Comparison of ENCODE assay signal across 8 mouse cellular contexts in the genomic region with DNA sequence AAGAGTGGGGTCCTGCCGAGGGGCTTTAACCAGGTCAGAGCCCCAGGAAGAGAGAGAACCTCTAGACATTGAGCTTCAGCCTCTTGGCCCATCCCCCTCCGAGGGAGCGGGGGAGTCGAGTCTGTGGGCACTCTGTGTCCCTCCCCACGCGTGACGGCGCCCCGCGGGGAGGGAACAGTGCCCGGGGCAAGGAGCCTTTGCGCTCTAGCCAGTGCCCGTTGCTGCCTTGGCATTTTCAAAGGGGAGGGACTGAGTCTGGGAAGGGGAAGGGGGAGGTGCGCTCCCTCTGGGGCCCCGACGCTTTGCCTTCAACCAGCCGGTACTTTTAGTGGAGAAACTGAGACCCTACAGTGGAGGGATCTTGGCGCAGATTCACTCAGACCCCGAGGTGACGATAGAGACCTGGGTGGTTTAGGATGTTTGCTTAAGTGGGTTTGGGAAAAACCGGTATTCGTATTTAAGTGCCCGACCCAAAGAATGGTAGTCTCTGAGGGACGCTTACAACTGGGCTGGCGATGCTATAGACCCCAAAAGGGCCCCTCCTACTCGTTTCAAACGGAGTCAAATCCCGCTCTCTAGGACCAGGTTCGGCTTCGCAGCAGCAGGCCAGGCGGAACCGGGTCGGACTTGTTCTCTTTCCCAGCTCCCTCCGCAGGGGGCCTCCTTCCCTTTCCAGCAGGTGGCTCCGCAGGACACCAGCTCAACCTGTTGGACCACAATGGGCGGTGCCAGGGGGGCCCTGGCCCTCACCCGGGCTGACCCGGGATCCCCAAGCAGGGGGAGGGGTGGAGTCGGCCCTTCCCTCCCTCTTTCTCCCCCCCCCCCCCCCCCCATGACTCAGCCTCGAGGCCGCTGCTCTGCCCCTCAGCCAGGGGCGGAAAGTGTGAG. TPM values are rescaled to one million over a fixed set of nuclear protein-coding genes. Genes with fewer than 3 reads are reported as not detected.
A peak's percentile ranks its signal among the peaks of the same experiment; 100 is the strongest.
DNase-seq lines count a peak whose midpoint lies in the region; ATAC-seq and TF ChIP-seq lines count a peak whose summit lies in the region.

Gene Zbtb7b, minus strand, starts transcription at position 771 of the 888 bp plus-strand sequence.

- no peaks in the 10 kb centered on the region for H3K9me3 ChIP-seq in G1E (replicated peaks)
- no peaks in the 10 kb centered on the region for H3K9me3 ChIP-seq in forebrain, embryonic 12.5 days
- H3K9me3 ChIP-seq in heart, postnatal 0 days (replicated peaks; ENCODE audit: control insufficient read depth, low read length): no peaks in the 10 kb centered on the region
- no peaks in the 10 kb centered on the region for H3K9me3 ChIP-seq in lung, embryonic 14.5 days (ENCODE audit: low read depth, low read length)
- H3K9me3 ChIP-seq in neural tube, embryonic 15.5 days (replicated peaks): no peaks in the 10 kb centered on the region

- H3K4me1 ChIP-seq in G1E (ENCODE audit: insufficient read depth, low read depth, low read length): peaks cover 68% of the 10 kb centered on the region
- peaks cover 7% of the 10 kb centered on the region; the same call in 1 of the 2 replicates for H3K4me1 ChIP-seq in brown adipose tissue, adult 24 weeks (ENCODE audit: control insufficient read depth, insufficient read depth, insufficient read length, low read length)
- H3K4me1 ChIP-seq in forebrain, embryonic 12.5 days: peaks cover 63% of the 10 kb centered on the region
- peaks cover 35% of the 10 kb centered on the region for H3K4me1 ChIP-seq in heart, postnatal 0 days (ENCODE audit: control insufficient read depth, insufficient read depth)
- peaks cover 13% of the 10 kb centered on the region for H3K4me1 ChIP-seq in lung, embryonic 14.5 days (ENCODE audit: insufficient read depth)
- peaks cover 65% of the 10 kb centered on the region for H3K4me1 ChIP-seq in neural tube, embryonic 15.5 days

- peak within 1 kb of the TSS; percentile 97 for H3K4me2 ChIP-seq in forebrain, embryonic 12.5 days
- peak within 1 kb of the TSS; percentile 100 for H3K4me2 ChIP-seq in heart, postnatal 0 days (ENCODE audit: low read depth, low read length)
- H3K4me2 ChIP-seq in lung, embryonic 14.5 days: peak within 1 kb of the TSS; percentile 100
- H3K4me2 ChIP-seq in neural tube, embryonic 15.5 days: peak within 1 kb of the TSS; percentile 97

- peak; percentile 84 for DNase-seq in G1E (ENCODE audit: low spot score)
- DNase-seq in heart, postnatal 0 days (ENCODE audit: low spot score): peak; percentile 65
- DNase-seq in kidney, postnatal 36 days: peak; percentile 93 to 94
- peak; percentile 74 for DNase-seq in lung, embryonic 14.5 days
- DNase-seq in urinary bladder, postnatal 14 days (ENCODE audit: low spot score): peak; percentile 93

- peak within 1 kb of the TSS; percentile 92 for H3K27ac ChIP-seq in brown adipose tissue, adult 24 weeks (replicated peaks; ENCODE audit: low read depth, low read length)
- peak within 1 kb of the TSS; percentile 74 for H3K27ac ChIP-seq in forebrain, embryonic 12.5 days
- H3K27ac ChIP-seq in heart, postnatal 0 days (ENCODE audit: low read depth): peak within 1 kb of the TSS; percentile 95
- peak within 1 kb of the TSS; percentile 87 for H3K27ac ChIP-seq in lung, embryonic 14.5 days (ENCODE audit: low read depth)
- peak within 1 kb of the TSS; percentile 78 for H3K27ac ChIP-seq in neural tube, embryonic 15.5 days (replicated peaks)

- no peak for TF ChIP-seq CTCF in G1E (IDR thresholded peaks at IDR 0.05; ENCODE audit: low read depth, low read length)
- peak; percentile 26 for TF ChIP-seq CTCF in heart, postnatal 0 days (IDR thresholded peaks at IDR 0.05; ENCODE audit: low read depth)
- TF ChIP-seq CTCF in lung, embryonic 14.5 days (IDR thresholded peaks at IDR 0.05; ENCODE audit: low read depth): peak; percentile 45

- H3K27me3 ChIP-seq in G1E (ENCODE audit: insufficient read depth, low read length): no peaks in the 10 kb centered on the region
- peaks cover 50% of the 10 kb centered on the region for H3K27me3 ChIP-seq in forebrain, embryonic 12.5 days
- H3K27me3 ChIP-seq in heart, postnatal 0 days (ENCODE audit: control insufficient read depth, insufficient read depth, low read length): no peaks in the 10 kb centered on the region
- no peaks in the 10 kb centered on the region; the same call in 1 of the 2 replicates for H3K27me3 ChIP-seq in lung, embryonic 14.5 days (ENCODE audit: insufficient read depth, low read length)
- H3K27me3 ChIP-seq in neural tube, embryonic 15.5 days (replicated peaks): peaks cover 30% of the 10 kb centered on the region

- H3K9ac ChIP-seq in forebrain, embryonic 12.5 days: peak within 1 kb of the TSS; percentile 61
- H3K9ac ChIP-seq in heart, postnatal 0 days (replicated peaks; ENCODE audit: low read depth, low read length): peak within 1 kb of the TSS; percentile 67
- H3K9ac ChIP-seq in lung, embryonic 14.5 days: peak within 1 kb of the TSS; percentile 59
- peak within 1 kb of the TSS; percentile 47 for H3K9ac ChIP-seq in neural tube, embryonic 15.5 days (replicated peaks)

- peak within 1 kb of the TSS; percentile 83 for H3K4me3 ChIP-seq in G1E (ENCODE audit: low read depth, low read length)
- peak within 1 kb of the TSS; percentile 70 for H3K4me3 ChIP-seq in brown adipose tissue, adult 24 weeks (ENCODE audit: insufficient read depth, low read depth, low read length)
- H3K4me3 ChIP-seq in forebrain, embryonic 12.5 days (replicated peaks): peak within 1 kb of the TSS; percentile 50
- H3K4me3 ChIP-seq in heart, postnatal 0 days (ENCODE audit: low read depth, low read length): peak within 1 kb of the TSS; percentile 78
- H3K4me3 ChIP-seq in lung, embryonic 14.5 days (ENCODE audit: low read depth, low read length): peak within 1 kb of the TSS; percentile 56
- peak within 1 kb of the TSS; percentile 48 for H3K4me3 ChIP-seq in neural tube, embryonic 15.5 days (replicated peaks)

- peaks cover 29% of the 10 kb centered on the region for H3K36me3 ChIP-seq in G1E (replicated peaks)
- no peaks in the 10 kb centered on the region for H3K36me3 ChIP-seq in forebrain, embryonic 12.5 days (replicated peaks)
- H3K36me3 ChIP-seq in heart, postnatal 0 days (replicated peaks; ENCODE audit: control insufficient read depth, insufficient read depth, low read length): no peaks in the 10 kb centered on the region
- no peaks in the 10 kb centered on the region for H3K36me3 ChIP-seq in lung, embryonic 14.5 days (ENCODE audit: insufficient read depth)
- H3K36me3 ChIP-seq in neural tube, embryonic 15.5 days: no peaks in the 10 kb centered on the region; the same call in 1 of the 2 replicates

- TF ChIP-seq EP300 in heart, postnatal 0 days (IDR thresholded peaks at IDR 0.05; ENCODE audit: low read depth): no peak

- ATAC-seq in G1E (ENCODE audit: extremely low read depth, insufficient number of reproducible peaks, low FRiP score, poor library complexity, severe bottlenecking): peak; percentile 38; the same call in 1 of the 2 replicates
- peak; percentile 52 for ATAC-seq in forebrain, embryonic 12.5 days (ENCODE audit: low FRiP score)
- ATAC-seq in heart, postnatal 0 days (ENCODE audit: insufficient read depth, low read depth): peak; percentile 57
- ATAC-seq in lung, embryonic 14.5 days (ENCODE audit: insufficient read depth): peak; percentile 55
- ATAC-seq in neural tube, embryonic 15.5 days (ENCODE audit: low FRiP score): peak; percentile 40

- WGBS in forebrain, embryonic 12.5 days: under 1% methylated on average over 37 of the region's 42 CpGs
- WGBS in heart, postnatal 0 days: 1% methylated on average over 39 of the region's 42 CpGs
- under 1% methylated on average over 39 of the region's 42 CpGs for WGBS in lung, embryonic 14.5 days
- WGBS in neural tube, embryonic 15.5 days: under 1% methylated on average over 39 of the region's 42 CpGs

RNA-seq across cellular contexts. Expression of gene Zbtb7b, which starts in this region (rescaled TPM):
- total RNA-seq in G1E (2014; fragmentation: Nextera tagmentation) (32.9 and 34.2 TPM in 2 replicates), G1E (2017) (23.3 and 31.4 TPM in 2 replicates)
- 123 and 126 TPM in 2 replicates for polyA plus RNA-seq in G1E (2012)
- polyA plus RNA-seq in brown adipose tissue, adult 24 weeks (2012; ENCODE audit: insufficient read depth, insufficient read length, missing spikeins): 93.2 and 121 TPM in 2 replicates
- 0.45 and 0.62 TPM in 2 replicates for polyA plus RNA-seq in forebrain, embryonic 12.5 days (2016; fragmentation: Nextera tagmentation; extraction: Ambion mirVana)
- 13.8 and 18.4 TPM in 2 replicates for total RNA-seq in heart, postnatal 0 days (2014; rRNA removed; ENCODE audit: low replicate concordance)
- polyA plus RNA-seq in heart, postnatal 0 days (2015; fragmentation: Nextera tagmentation; extraction: Ambion mirVana): 2.4 and 2.6 TPM in 2 replicates
- 1.6 and 1.7 TPM in 2 replicates for polyA plus RNA-seq in lung, embryonic 14.5 days (2014; fragmentation: Nextera tagmentation; extraction: Ambion mirVana)
- polyA plus RNA-seq in neural tube, embryonic 15.5 days (2015; fragmentation: Nextera tagmentation; extraction: Ambion mirVana): 0.73 and 1.5 TPM in 2 replicates

Comparison
In these comparisons a context has a peak if more than half of its experiments do, and no peak if none do; other contexts are left out.
1. Peak in every context shown above with its lines: DNase-seq, ATAC-seq, H3K4me3 ChIP-seq and H3K27ac ChIP-seq.
2. RNA of gene Zbtb7b (polyA plus RNA-seq): 123 to 126 TPM in G1E and 93.2 to 121 TPM in brown adipose tissue, adult 24 weeks; 2.4 to 2.6 TPM in heart, postnatal 0 days, 1.6 to 1.7 TPM in lung, embryonic 14.5 days, 0.73 to 1.5 TPM in neural tube, embryonic 15.5 days and 0.45 to 0.62 TPM in forebrain, embryonic 12.5 days; every median in the first group is over 10 times any median in the second.
3. Peak in ATAC-seq, H3K4me3 ChIP-seq, H3K27ac ChIP-seq, H3K9ac ChIP-seq and H3K4me2 ChIP-seq in forebrain, embryonic 12.5 days; RNA of the gene not detected or under 1 TPM.